Mouse (Mus musculus) thymus, postnatal 14 days (tissue): ENCODE measurements around the gene Hfe2.

ENCODE experiments used
- DNase-seq: peaks from one replicate; pipeline ENCODE4 v3.0.0; 2021

Hfe2 gene

GRCm38 (mm10) chr3:96559398-96559910, 34.5 kb downstream of the Hfe2 start:
- no peak for DNase-seq

- DNase-seq = no peak
These were observed 35.2 kb downstream of the Hfe2 start for GRCm38 (mm10) chr3:96559911-96560850.

- no peak for DNase-seq
These were observed 36.1 kb downstream of the Hfe2 start for GRCm38 (mm10) chr3:96560881-96561668.

- no peak for DNase-seq
These were observed 37.1 kb downstream of the Hfe2 start for GRCm38 (mm10) chr3:96561946-96562681.

GRCm38 (mm10) chr3:96563267-96563666, 38.3 kb downstream of the Hfe2 start:
- DNase-seq = peak; percentile 48

GRCm38 (mm10) chr3:96563911-96564632, 39.1 kb downstream of the Hfe2 start:
- no peak for DNase-seq

- peak; percentile 67 for DNase-seq
These were observed 39.7 kb downstream of the Hfe2 start for GRCm38 (mm10) chr3:96564633-96565032.

GRCm38 (mm10) chr3:96565105-96565504, 40.1 kb downstream of the Hfe2 start:
- DNase-seq = no peak

GRCm38 (mm10) chr3:96566661-96567450, 41.9 kb downstream of the Hfe2 start:
- DNase-seq = no peak

- no peak for DNase-seq
These were observed 43.6 kb downstream of the Hfe2 start for GRCm38 (mm10) chr3:96568605-96569004.

GRCm38 (mm10) chr3:96569506-96569905, 44.5 kb downstream of the Hfe2 start:
- no peak for DNase-seq

GRCm38 (mm10) chr3:96569966-96570605, 45.1 kb downstream of the Hfe2 start:
- no peak for DNase-seq

GRCm38 (mm10) chr3:96570643-96571042, 45.7 kb downstream of the Hfe2 start:
- DNase-seq = no peak

- no peak for DNase-seq
These were observed 46.4 kb downstream of the Hfe2 start for GRCm38 (mm10) chr3:96571336-96571735.

- DNase-seq = no peak
These were observed 47.1 kb downstream of the Hfe2 start for GRCm38 (mm10) chr3:96571896-96572698.

- DNase-seq = no peak
These were observed 48.9 kb downstream of the Hfe2 start for GRCm38 (mm10) chr3:96573611-96574511.

- DNase-seq = no peak
These were observed 50.5 kb downstream of the Hfe2 start for GRCm38 (mm10) chr3:96575272-96575984.

GRCm38 (mm10) chr3:96576005-96576658, 51.2 kb downstream of the Hfe2 start:
- DNase-seq = no peak
